Mouse (Mus musculus) MEL (cell line): ENCODE results near the gene Snapc5.

Experiments
- CTCF ChIP-seq, 3 experiments: IDR thresholded peaks in 2 of 3; conservative IDR thresholded peaks in 1 of 3; 2 replicates each; pipeline ENCODE4 v1.5.1; 2011 to 2012; ENCODE audit warnings: low read length in 3 of 3, low read depth in 2 of 3, mild to moderate bottlenecking in 2 of 3, improper control_type of control experiment in 1 of 3, inconsistent platforms in 1 of 3, mixed read lengths in 1 of 3, moderate library complexity in 1 of 3; ENCODE audit not compliant: control insufficient read depth in 1 of 3, insufficient read depth in 1 of 3, poor library complexity in 1 of 3, severe bottlenecking in 1 of 3
- EP300 ChIP-seq, 2 experiments: IDR thresholded peaks; 2 replicates each; pipeline ENCODE4 v1.6.1; 2011; ENCODE audit warnings: improper control_type of control experiment in 2 of 2, low read length in 2 of 2, low read depth in 1 of 2, mild to moderate bottlenecking in 1 of 2
- GATA1 ChIP-seq: IDR thresholded peaks from 2 replicates; pipeline ENCODE4 v1.6.1; 2011; ENCODE audit warnings: low read depth, low read length, improper control_type of control experiment
- MAZ ChIP-seq: IDR thresholded peaks from 2 replicates; pipeline ENCODE4 v1.6.1; 2012; ENCODE audit warnings: low read depth, mild to moderate bottlenecking, inconsistent platforms, low read length, improper control_type of control experiment
- NELFE ChIP-seq: IDR thresholded peaks from 2 replicates; pipeline ENCODE4 v1.6.1; 2011; ENCODE audit warnings: low read depth, low read length, improper control_type of control experiment
- NRF1 ChIP-seq: IDR thresholded peaks from 2 replicates; pipeline ENCODE4 v1.6.1; 2014; ENCODE audit warnings: low read depth, mild to moderate bottlenecking, inconsistent platforms, low read length, improper control_type of control experiment, moderate library complexity; ENCODE audit not compliant: poor library complexity, insufficient read depth, severe bottlenecking
- POLR2A ChIP-seq, 2 experiments: IDR thresholded peaks; 2 replicates each; pipeline ENCODE4 v1.6.1; 2011 to 2012; ENCODE audit warnings: low read length in 2 of 2, mild to moderate bottlenecking in 2 of 2, control low read depth in 1 of 2, improper control_type of control experiment in 1 of 2, low read depth in 1 of 2, moderate library complexity in 1 of 2; ENCODE audit not compliant: control insufficient read depth in 1 of 2, insufficient read depth in 1 of 2, poor library complexity in 1 of 2
- POLR2AphosphoS2 ChIP-seq: IDR thresholded peaks from 2 replicates; pipeline ENCODE4 v1.6.1; 2011; ENCODE audit warnings: low read length, improper control_type of control experiment
- RCOR1 ChIP-seq: IDR thresholded peaks from 2 replicates; pipeline ENCODE4 v1.6.1; 2012; ENCODE audit warnings: low read depth, mild to moderate bottlenecking, inconsistent platforms, low read length, improper control_type of control experiment
- SMC3 ChIP-seq: IDR thresholded peaks from 2 replicates; pipeline ENCODE4 v1.6.1; 2011; ENCODE audit warnings: low read depth, low read length, improper control_type of control experiment

GRCm38 (mm10) chr9:64219305-64219704, 40.2 kb downstream of the Snapc5 start:
- TF ChIP-seq POLR2A (IDR thresholded peaks at IDR 0.05; ENCODE audit: control insufficient read depth in 1 of 2, insufficient read depth in 1 of 2, low read depth in 1 of 2, low read length in 2 of 2, poor library complexity in 1 of 2) (no peak), CTCF (IDR thresholded peaks at IDR 0.05 in 2 of 3, conservative IDR thresholded peaks at IDR 0.05 in 1 of 3; ENCODE audit: control insufficient read depth in 1 of 3, insufficient read depth in 1 of 3, low read depth in 2 of 3, low read length in 3 of 3, poor library complexity in 1 of 3, severe bottlenecking in 1 of 3) (no peak), SMC3 (no peak), RCOR1 (no peak), EP300 (IDR thresholded peaks at IDR 0.05; ENCODE audit: low read depth in 1 of 2, low read length in 2 of 2) (no peak), POLR2AphosphoS2 (no peak), GATA1 (no peak), NELFE (no peak), MAZ (no peak), NRF1 (no peak)
